Comparison of ENCODE assay signal across 22 mouse cellular contexts in genomic region chr3:142334496-142334895, GRCm38 (mm10).
DNase-seq lines count a peak whose midpoint lies in the region; ATAC-seq and TF ChIP-seq lines count a peak whose summit lies in the region.
"Had no signal": no experiment of that assay in that cellular context is flagged by ENCODE, and none has a peak within 500 bp of the region (broad histone marks: within the 10 kb centered on the region; RNA-seq: fewer than 3 reads in every experiment).

No protein-coding gene starts in this region.

- no peak overlapping the region for H3K4me3 ChIP-seq in layer of hippocampus, adult 2 months
- no peak overlapping the region for H3K4me3 ChIP-seq in embryonic fibroblast, embryonic 13.5 days (ENCODE audit: insufficient read depth, low read length)
- H3K4me3 ChIP-seq in midbrain, embryonic 16.5 days (ENCODE audit: low read depth, low read length): no peak overlapping the region
- H3K4me3 ChIP-seq in stomach, postnatal 0 days (ENCODE audit: low read depth, low read length): no peak overlapping the region

- H3K27ac ChIP-seq in layer of hippocampus, adult 2 months: 0 out of 2 replicates have a peak overlapping the region, but pooled peaks have one; percentile 60
- peak overlapping the region; percentile 10; the same call in 1 of the 2 replicates for H3K27ac ChIP-seq in embryonic fibroblast, embryonic 13.5 days (ENCODE audit: insufficient read depth, low read length)
- H3K27ac ChIP-seq in midbrain, embryonic 16.5 days (ENCODE audit: low read length): no peak overlapping the region
- no peak overlapping the region for H3K27ac ChIP-seq in stomach, postnatal 0 days (replicated peaks)

- no peaks in the 10 kb centered on the region for H3K9me3 ChIP-seq in midbrain, embryonic 16.5 days (replicated peaks; ENCODE audit: control insufficient read depth, low read length, poor library complexity, severe bottlenecking)
- H3K9me3 ChIP-seq in stomach, postnatal 0 days (ENCODE audit: control insufficient read depth, low read length): no peaks in the 10 kb centered on the region
- H3K9me3 ChIP-seq: G1E had no signal

- no peak for ATAC-seq in midbrain, embryonic 16.5 days
- no peak for ATAC-seq in stomach, postnatal 0 days (ENCODE audit: low FRiP score, low TSS enrichment)
- ATAC-seq: activated CD4-positive, CD25-positive, alpha-beta regulatory T cell, adult 4 months; CD4-positive, CD25-positive, alpha-beta regulatory T cell, adult 4 months; Patski had no signal

- H3K9ac ChIP-seq in midbrain, embryonic 16.5 days (ENCODE audit: low read depth, low read length): no peak overlapping the region
- no peak overlapping the region for H3K9ac ChIP-seq in stomach, postnatal 0 days (ENCODE audit: low read length)

- no peak for DNase-seq in layer of hippocampus, adult 2 months (ENCODE audit: low spot score in 2 of 2)
- no peak for DNase-seq in layer of hippocampus, adult 11-12 months (ENCODE audit: low spot score)
- peak; percentile 98 for DNase-seq in fat pad, adult 2 months (ENCODE audit: extremely low read depth, low read depth, low spot score)
- peak; percentile 91 for DNase-seq in gonadal fat pad, adult 2 months (ENCODE audit: low read depth)
- DNase-seq in lung, adult 18-20 months: no peak
- DNase-seq in stomach, postnatal 0 days (ENCODE audit: low spot score): no peak
- DNase-seq: adrenal gland, adult 2 months; adrenal gland, adult 8-10 months; adrenal gland, postnatal 10 days; adrenal gland, postnatal 14 days; adrenal gland, postnatal 25 days; adrenal gland, postnatal 36 days; B cell, adult 2 months; cerebellum, adult 11 months; cerebellum, adult 11-12 months had no signal

- TF ChIP-seq CTCF in layer of hippocampus, adult 2 months (conservative IDR thresholded peaks at IDR 0.05): no peak
- no peak for TF ChIP-seq CTCF in embryonic fibroblast, embryonic 13.5 days (IDR thresholded peaks at IDR 0.05; ENCODE audit: borderline replicate concordance, insufficient read depth, low read length)
- no peak for TF ChIP-seq CTCF in stomach, postnatal 0 days (IDR thresholded peaks at IDR 0.05; ENCODE audit: low read depth)

- 92% methylated on average over 3 of the region's 3 CpGs for WGBS in midbrain, embryonic 16.5 days
- 63% methylated on average over 3 of the region's 3 CpGs for WGBS in stomach, postnatal 0 days

- no peak overlapping the region for H3K4me2 ChIP-seq in midbrain, embryonic 16.5 days (ENCODE audit: low read length)
- no peak overlapping the region for H3K4me2 ChIP-seq in stomach, postnatal 0 days (replicated peaks; ENCODE audit: low read depth)

- H3K27me3 ChIP-seq in midbrain, embryonic 16.5 days (ENCODE audit: control insufficient read depth, insufficient read depth, low read depth, low read length): no peaks in the 10 kb centered on the region
- H3K27me3 ChIP-seq in stomach, postnatal 0 days (ENCODE audit: control insufficient read depth, insufficient read depth, low read length): no peaks in the 10 kb centered on the region
- H3K27me3 ChIP-seq: CH12.LX, Patski had no signal

- peaks cover 6% of the 10 kb centered on the region for H3K4me1 ChIP-seq in embryonic fibroblast, embryonic 13.5 days (ENCODE audit: control insufficient read depth, insufficient read depth, low read length)
- no peaks in the 10 kb centered on the region for H3K4me1 ChIP-seq in midbrain, embryonic 16.5 days (ENCODE audit: control insufficient read depth, insufficient read depth, low read length)
- no peaks in the 10 kb centered on the region; the same call in 1 of the 2 replicates for H3K4me1 ChIP-seq in stomach, postnatal 0 days (replicated peaks; ENCODE audit: control insufficient read depth, insufficient read depth)

- no peak for TF ChIP-seq POLR2A in embryonic fibroblast, embryonic 13.5 days (IDR thresholded peaks at IDR 0.05; ENCODE audit: low read depth, low read length)

- H3K36me3 ChIP-seq in midbrain, embryonic 16.5 days (ENCODE audit: control insufficient read depth, insufficient read depth, low read length): no peaks in the 10 kb centered on the region
- H3K36me3 ChIP-seq in stomach, postnatal 0 days (ENCODE audit: control insufficient read depth, insufficient read depth, low read length): no peaks in the 10 kb centered on the region; the same call in 1 of the 2 replicates

- TF ChIP-seq EP300 in stomach, postnatal 0 days (optimal IDR thresholded peaks at IDR 0.05): no peak

Comparison
In these comparisons a context has a peak if more than half of its experiments do, and no peak if none do; other contexts are left out.
1. DNase-seq: peak in fat pad, adult 2 months (single experiment) and gonadal fat pad, adult 2 months (single experiment); none in layer of hippocampus, adult 2 months (0 of 2), layer of hippocampus, adult 11-12 months (single experiment), lung, adult 18-20 months (0 of 2) and stomach, postnatal 0 days (single experiment).
2. H3K27ac ChIP-seq: peak in layer of hippocampus, adult 2 months (single experiment) and embryonic fibroblast, embryonic 13.5 days (single experiment); none in midbrain, embryonic 16.5 days (single experiment) and stomach, postnatal 0 days (single experiment).